Mouse (Mus musculus): ENCODE data around the gene Hmgb1. TPM values are rescaled to one million over a fixed set of nuclear protein-coding genes. Genes with fewer than 3 reads are reported as not detected.
A peak's percentile ranks its signal among the peaks of the same experiment; 100 is the strongest.

Gene Hmgb1
- polyA plus RNA-seq, 1 experiment from 2014 or later = 712 TPM

DNA sequence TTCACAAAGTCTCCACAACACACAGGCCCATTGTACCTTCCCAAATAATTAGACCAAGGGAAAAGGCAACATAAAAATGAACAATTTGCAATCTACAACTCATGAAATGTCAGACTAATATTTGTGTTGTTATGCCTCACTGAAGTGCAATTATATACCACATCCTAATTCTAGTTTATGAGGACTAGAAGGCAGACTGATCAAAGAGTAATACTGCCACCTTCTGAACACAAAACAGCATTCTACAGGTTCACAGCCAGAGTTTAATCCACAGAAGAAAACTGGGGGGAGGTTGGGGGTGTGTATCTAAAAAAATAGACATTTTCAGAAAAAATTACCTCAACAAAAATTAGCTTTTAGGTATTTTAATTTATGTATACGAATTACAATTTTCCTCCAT is 135.3 kb downstream of the Hmgb1 start:
- peaks cover 5% of the 10 kb centered on the region; the same call in 1 of the 2 replicates for H3K36me3 ChIP-seq (ENCODE audit: control insufficient read depth, insufficient read depth, low read length)
- H3K9ac ChIP-seq (ENCODE audit: low read length) = no peak overlapping the region
- H3K4me1 ChIP-seq (replicated peaks; ENCODE audit: control insufficient read depth, insufficient read depth) = no peaks in the 10 kb centered on the region
- TF ChIP-seq CTCF (IDR thresholded peaks at IDR 0.05; ENCODE audit: low read depth) (peak; percentile 71), EP300 (optimal IDR thresholded peaks at IDR 0.05) (no peak)
- no peak overlapping the region for H3K27ac ChIP-seq (replicated peaks)
- no peaks in the 10 kb centered on the region for H3K27me3 ChIP-seq (ENCODE audit: control insufficient read depth, insufficient read depth, low read length)
- ATAC-seq (ENCODE audit: low FRiP score, low TSS enrichment) = no peak
- no peaks in the 10 kb centered on the region for H3K9me3 ChIP-seq (ENCODE audit: control insufficient read depth, low read length)
- DNase-seq (ENCODE audit: low spot score) = no peak
- no peak overlapping the region for H3K4me2 ChIP-seq (replicated peaks; ENCODE audit: low read depth)
- 89% methylated on average over 1 of the region's 1 CpGs for WGBS
- H3K4me3 ChIP-seq (ENCODE audit: low read depth, low read length) = no peak overlapping the region

DNA sequence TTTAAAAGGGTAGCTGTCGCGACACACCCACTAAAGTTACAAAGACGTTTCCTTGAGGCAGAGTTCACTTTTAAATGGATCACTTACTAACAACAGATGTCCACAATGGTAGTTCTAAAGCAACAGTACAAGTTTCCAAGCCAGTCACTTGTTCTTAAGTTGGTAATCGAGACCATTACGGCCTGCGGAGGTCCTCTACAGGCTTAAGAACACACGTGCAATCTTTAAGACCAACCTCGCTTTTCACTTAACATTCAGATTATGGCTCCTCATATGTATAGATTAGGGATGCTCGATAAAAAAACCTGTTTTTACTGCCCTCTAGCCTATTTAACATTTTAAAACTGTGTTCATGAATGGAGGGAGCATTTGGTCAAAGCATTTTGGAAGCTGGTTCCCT is 137.6 kb downstream of the Hmgb1 start:
- WGBS = 79% methylated on average over 9 of the region's 9 CpGs
- H3K4me3 ChIP-seq (ENCODE audit: low read depth, low read length) = no peak overlapping the region
- peaks cover 5% of the 10 kb centered on the region; the same call in 1 of the 2 replicates for H3K36me3 ChIP-seq (ENCODE audit: control insufficient read depth, insufficient read depth, low read length)
- no peak for DNase-seq (ENCODE audit: low spot score)
- H3K9me3 ChIP-seq (ENCODE audit: control insufficient read depth, low read length) = no peaks in the 10 kb centered on the region
- no peak overlapping the region for H3K27ac ChIP-seq (replicated peaks)
- TF ChIP-seq CTCF (IDR thresholded peaks at IDR 0.05; ENCODE audit: low read depth) (no peak), EP300 (optimal IDR thresholded peaks at IDR 0.05) (no peak)
- H3K9ac ChIP-seq (ENCODE audit: low read length) = no peak overlapping the region
- H3K4me2 ChIP-seq (replicated peaks; ENCODE audit: low read depth) = no peak overlapping the region
- no peaks in the 10 kb centered on the region for H3K27me3 ChIP-seq (ENCODE audit: control insufficient read depth, insufficient read depth, low read length)
- no peaks in the 10 kb centered on the region for H3K4me1 ChIP-seq (replicated peaks; ENCODE audit: control insufficient read depth, insufficient read depth)
- no peak for ATAC-seq (ENCODE audit: low FRiP score, low TSS enrichment)

DNA sequence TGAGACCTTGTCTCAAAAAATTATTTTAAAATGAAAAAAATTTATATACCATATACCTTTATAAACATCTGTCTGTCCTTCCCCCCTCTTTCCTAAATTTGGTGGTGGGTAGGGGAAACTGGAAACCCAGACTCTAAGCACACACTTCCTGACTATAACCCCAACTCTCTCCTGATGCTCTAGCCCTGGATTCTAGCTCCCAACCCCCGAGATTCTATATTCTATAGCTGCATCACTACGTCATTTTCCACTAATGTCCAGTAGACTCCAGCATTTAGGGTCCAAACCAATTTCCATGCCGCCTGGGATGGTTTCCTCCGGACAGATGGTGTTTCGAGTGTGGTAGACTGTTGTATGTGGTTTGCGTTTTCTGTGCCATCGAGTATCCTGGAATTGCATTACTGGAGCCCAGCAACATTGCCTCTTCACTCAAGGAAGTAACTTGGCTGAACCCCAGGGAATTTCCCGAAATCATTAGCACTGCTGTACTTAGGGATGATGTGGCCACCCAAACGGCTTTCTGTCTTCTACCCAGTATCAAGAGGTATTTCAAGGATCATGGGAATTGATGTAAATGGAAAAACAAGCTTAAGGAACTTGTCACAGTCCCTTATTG is 138.7 kb downstream of the Hmgb1 start:
- no peaks in the 10 kb centered on the region for H3K27me3 ChIP-seq (ENCODE audit: control insufficient read depth, insufficient read depth, low read length)
- H3K4me3 ChIP-seq (ENCODE audit: low read depth, low read length) = no peak overlapping the region
- DNase-seq (ENCODE audit: low spot score) (no peak), ATAC-seq (ENCODE audit: low FRiP score, low TSS enrichment) (no peak)
- no peak overlapping the region for H3K4me2 ChIP-seq (replicated peaks; ENCODE audit: low read depth)
- 88% methylated on average over 9 of the region's 9 CpGs for WGBS
- peaks cover 5% of the 10 kb centered on the region; the same call in 1 of the 2 replicates for H3K36me3 ChIP-seq (ENCODE audit: control insufficient read depth, insufficient read depth, low read length)
- H3K9me3 ChIP-seq (ENCODE audit: control insufficient read depth, low read length) = no peaks in the 10 kb centered on the region
- no peaks in the 10 kb centered on the region for H3K4me1 ChIP-seq (replicated peaks; ENCODE audit: control insufficient read depth, insufficient read depth)
- H3K9ac ChIP-seq (ENCODE audit: low read length) = no peak overlapping the region
- TF ChIP-seq EP300 (optimal IDR thresholded peaks at IDR 0.05) = no peak
- no peak for TF ChIP-seq CTCF (IDR thresholded peaks at IDR 0.05; ENCODE audit: low read depth)
- no peak overlapping the region for H3K27ac ChIP-seq (replicated peaks)

DNA sequence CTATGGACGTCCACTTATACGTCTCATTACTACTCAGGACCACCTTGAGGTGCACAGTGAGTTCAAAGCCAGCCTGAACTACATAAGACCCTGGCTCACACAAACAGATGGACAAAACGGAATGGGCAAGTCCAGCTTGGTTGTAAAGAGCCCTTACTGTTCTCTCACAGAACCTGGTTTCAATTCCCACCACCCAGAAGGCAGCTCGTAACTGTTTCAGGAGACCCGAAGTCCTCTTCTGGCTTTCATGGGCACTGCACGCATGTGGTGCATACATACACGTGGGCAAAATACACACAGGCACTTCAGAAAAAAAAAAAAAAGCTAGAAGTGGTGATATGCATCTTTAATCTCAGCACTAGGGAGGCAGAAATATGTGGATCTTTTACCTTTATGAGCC is 139.2 kb downstream of the Hmgb1 start:
- WGBS = 80% methylated on average over 7 of the region's 7 CpGs
- no peak overlapping the region for H3K27ac ChIP-seq (replicated peaks)
- H3K27me3 ChIP-seq (ENCODE audit: control insufficient read depth, insufficient read depth, low read length) = no peaks in the 10 kb centered on the region
- no peaks in the 10 kb centered on the region for H3K4me1 ChIP-seq (replicated peaks; ENCODE audit: control insufficient read depth, insufficient read depth)
- TF ChIP-seq EP300 (optimal IDR thresholded peaks at IDR 0.05) (no peak), CTCF (IDR thresholded peaks at IDR 0.05; ENCODE audit: low read depth) (peak; percentile 29; the same call in 1 of the 2 replicates)
- H3K9ac ChIP-seq (ENCODE audit: low read length) = no peak overlapping the region
- ATAC-seq (ENCODE audit: low FRiP score, low TSS enrichment) = no peak
- H3K36me3 ChIP-seq (ENCODE audit: control insufficient read depth, insufficient read depth, low read length) = peaks cover 5% of the 10 kb centered on the region; the same call in 1 of the 2 replicates
- H3K4me3 ChIP-seq (ENCODE audit: low read depth, low read length) = no peak overlapping the region
- no peaks in the 10 kb centered on the region for H3K9me3 ChIP-seq (ENCODE audit: control insufficient read depth, low read length)
- no peak for DNase-seq (ENCODE audit: low spot score)
- H3K4me2 ChIP-seq (replicated peaks; ENCODE audit: low read depth) = no peak overlapping the region

DNA sequence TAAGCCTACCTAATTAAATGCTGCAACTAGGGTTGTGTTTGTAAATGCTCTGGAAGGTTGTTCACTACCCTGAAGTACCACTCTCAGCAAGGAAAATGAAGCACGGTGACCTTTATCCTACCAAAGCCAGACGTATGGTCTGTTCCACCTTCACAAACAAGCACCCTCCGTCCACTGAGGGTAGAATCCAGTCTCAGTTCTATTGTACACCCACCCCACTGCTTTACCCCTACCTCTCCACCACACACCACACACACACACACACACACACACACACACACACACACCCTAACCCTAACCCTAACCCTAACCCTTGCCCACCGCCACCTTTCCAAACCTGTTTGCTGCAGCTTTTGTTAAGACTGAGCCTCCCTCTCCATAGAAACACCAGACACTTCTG is 140.2 kb downstream of the Hmgb1 start:
- no peaks in the 10 kb centered on the region for H3K4me1 ChIP-seq (replicated peaks; ENCODE audit: control insufficient read depth, insufficient read depth)
- H3K4me2 ChIP-seq (replicated peaks; ENCODE audit: low read depth) = no peak overlapping the region
- H3K9me3 ChIP-seq (ENCODE audit: control insufficient read depth, low read length) = no peaks in the 10 kb centered on the region
- H3K4me3 ChIP-seq (ENCODE audit: low read depth, low read length) = no peak overlapping the region
- no peaks in the 10 kb centered on the region for H3K27me3 ChIP-seq (ENCODE audit: control insufficient read depth, insufficient read depth, low read length)
- peaks cover 2% of the 10 kb centered on the region; the same call in 1 of the 2 replicates for H3K36me3 ChIP-seq (ENCODE audit: control insufficient read depth, insufficient read depth, low read length)
- ATAC-seq (ENCODE audit: low FRiP score, low TSS enrichment) = no peak
- H3K9ac ChIP-seq (ENCODE audit: low read length) = no peak overlapping the region
- H3K27ac ChIP-seq (replicated peaks) = no peak overlapping the region
- no peak for DNase-seq (ENCODE audit: low spot score)
- no peak for TF ChIP-seq CTCF (IDR thresholded peaks at IDR 0.05; ENCODE audit: low read depth)
- TF ChIP-seq EP300 (optimal IDR thresholded peaks at IDR 0.05) = no peak
- WGBS = 80% methylated on average over 4 of the region's 4 CpGs

DNA sequence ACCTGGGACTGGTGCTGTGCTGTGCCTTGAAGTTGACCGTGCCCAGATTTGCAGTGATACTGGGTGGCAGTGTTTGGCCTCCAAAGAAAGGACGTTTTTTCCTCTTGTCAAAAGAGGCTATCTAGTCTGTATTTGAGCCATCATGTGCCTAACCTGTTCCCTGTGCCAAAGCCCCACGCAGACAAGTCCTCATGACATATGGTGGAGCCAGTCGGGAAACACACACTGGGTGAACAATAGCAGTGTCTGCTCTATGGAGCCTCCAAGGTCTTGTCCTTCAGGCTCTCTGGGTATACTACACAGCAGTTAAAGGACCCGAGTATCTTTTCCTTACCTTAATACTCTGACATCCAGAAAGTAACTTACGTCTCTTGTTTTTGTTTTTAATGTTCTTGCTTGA is 141.0 kb downstream of the Hmgb1 start:
- no peaks in the 10 kb centered on the region for H3K27me3 ChIP-seq (ENCODE audit: control insufficient read depth, insufficient read depth, low read length)
- no peak overlapping the region for H3K4me3 ChIP-seq (ENCODE audit: low read depth, low read length)
- no peak overlapping the region for H3K27ac ChIP-seq (replicated peaks)
- H3K36me3 ChIP-seq (ENCODE audit: control insufficient read depth, insufficient read depth, low read length) = peaks cover 2% of the 10 kb centered on the region; the same call in 1 of the 2 replicates
- H3K9me3 ChIP-seq (ENCODE audit: control insufficient read depth, low read length) = no peaks in the 10 kb centered on the region
- DNase-seq (ENCODE audit: low spot score) (no peak), ATAC-seq (ENCODE audit: low FRiP score, low TSS enrichment) (no peak)
- no peak overlapping the region for H3K4me2 ChIP-seq (replicated peaks; ENCODE audit: low read depth)
- 80% methylated on average over 6 of the region's 6 CpGs for WGBS
- H3K4me1 ChIP-seq (replicated peaks; ENCODE audit: control insufficient read depth, insufficient read depth) = no peaks in the 10 kb centered on the region
- TF ChIP-seq CTCF (IDR thresholded peaks at IDR 0.05; ENCODE audit: low read depth) = no peak
- TF ChIP-seq EP300 (optimal IDR thresholded peaks at IDR 0.05) = no peak
- no peak overlapping the region for H3K9ac ChIP-seq (ENCODE audit: low read length)
